10 mouse cellular contexts compared by ENCODE assay signal in the genomic region with DNA sequence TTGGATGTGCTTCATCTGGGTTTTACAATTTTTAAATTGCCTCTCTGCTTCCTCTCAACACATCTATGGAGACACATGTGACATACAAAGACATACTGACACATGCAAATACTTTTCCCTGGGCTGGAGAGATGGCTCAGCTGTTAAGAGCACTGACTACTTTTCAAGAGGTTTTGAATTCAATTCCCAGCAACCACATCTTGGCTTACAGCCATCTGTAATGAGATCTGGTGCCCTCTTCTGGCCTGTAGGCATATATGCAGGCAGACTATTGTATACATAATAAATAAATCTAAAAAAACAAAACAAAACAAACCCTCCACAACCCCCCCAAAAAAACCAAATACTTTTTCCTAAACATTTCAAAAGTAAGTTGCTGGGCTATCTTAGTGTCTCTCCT.
DNase-seq lines count a peak whose midpoint lies in the region; ATAC-seq and TF ChIP-seq lines count a peak whose summit lies in the region.
"Had no signal": no experiment of that assay in that cellular context is flagged by ENCODE, and none has a peak within 500 bp of the region (broad histone marks: within the 10 kb centered on the region; RNA-seq: fewer than 3 reads in every experiment).

No protein-coding gene starts in this region.

- H3K27me3 ChIP-seq in intestine, postnatal 0 days (replicated peaks; ENCODE audit: control insufficient read depth, insufficient read depth, low read length) = no peaks in the 10 kb centered on the region
- H3K27me3 ChIP-seq in intestine, embryonic 16.5 days (replicated peaks; ENCODE audit: control insufficient read depth, insufficient read depth, low read length) = no peaks in the 10 kb centered on the region
- H3K27me3 ChIP-seq in CH12.LX (replicated peaks) = no peaks in the 10 kb centered on the region
- H3K27me3 ChIP-seq in lung, postnatal 0 days (replicated peaks; ENCODE audit: insufficient read depth, low read length) = no peaks in the 10 kb centered on the region
- H3K27me3 ChIP-seq: heart, embryonic 15.5 days; neural tube, embryonic 12.5 days had no signal

- peak; percentile 71 for TF ChIP-seq CTCF in intestine, postnatal 0 days (IDR thresholded peaks at IDR 0.05; ENCODE audit: low read depth)
- peak; percentile 42 to 66; a peak in 3 of 4 replicates for TF ChIP-seq CTCF in CH12.LX (conservative IDR thresholded peaks at IDR 0.05 in 1 of 2, IDR thresholded peaks at IDR 0.05 in 1 of 2; ENCODE audit: low read depth in 2 of 2, low read length in 2 of 2)
- peak; percentile 66 for TF ChIP-seq CTCF in lung, postnatal 0 days (IDR thresholded peaks at IDR 0.05)

- no peaks in the 10 kb centered on the region for H3K9me3 ChIP-seq in intestine, postnatal 0 days (ENCODE audit: control insufficient read depth)
- H3K9me3 ChIP-seq in intestine, embryonic 16.5 days (ENCODE audit: control insufficient read depth, low read length) = no peaks in the 10 kb centered on the region
- H3K9me3 ChIP-seq in CH12.LX (replicated peaks; ENCODE audit: low read length) = no peaks in the 10 kb centered on the region
- no peaks in the 10 kb centered on the region for H3K9me3 ChIP-seq in lung, postnatal 0 days (ENCODE audit: low read length)
- H3K9me3 ChIP-seq: heart, embryonic 15.5 days; neural tube, embryonic 12.5 days had no signal

- in situ Hi-C loops in CH12.LX (cut with MboI; ENCODE audit: low pct_ligation_motif_present, low pct_unique_long_range_greater_than_20kb, low sequenced_read_pairs) = loop anchor here (25.0 kb wide), 1 partner anchor 452 kb away; a partner anchor contains a TSS

- no peaks in the 10 kb centered on the region for H3K4me1 ChIP-seq in intestine, postnatal 0 days (replicated peaks; ENCODE audit: control insufficient read depth, insufficient read depth, low read length)
- no peaks in the 10 kb centered on the region for H3K4me1 ChIP-seq in intestine, embryonic 16.5 days (ENCODE audit: control insufficient read depth, insufficient read depth, low read length)
- peaks cover 0 to 8% of the 10 kb centered on the region in 2 experiments; a peak in 2 of 4 replicates for H3K4me1 ChIP-seq in CH12.LX (ENCODE audit: control insufficient read depth in 1 of 2, insufficient read depth in 2 of 2)
- no peaks in the 10 kb centered on the region for H3K4me1 ChIP-seq in lung, postnatal 0 days (ENCODE audit: insufficient read depth, low read depth, low read length)
- H3K4me1 ChIP-seq: neural tube, embryonic 12.5 days had no signal

- TF ChIP-seq POLR2A in CH12.LX (IDR thresholded peaks at IDR 0.05; ENCODE audit: low read depth, low read length) = no peak

- H3K79me2 ChIP-seq in CH12.LX (replicated peaks; ENCODE audit: control insufficient read depth, extremely low read depth, insufficient read depth, poor library complexity, severe bottlenecking) = no peaks in the 10 kb centered on the region

- dilution Hi-C loops in CH12.LX (cut with MboI; ENCODE audit: extremely low pct_ligation_motif_present, extremely low pct_unique_long_range_greater_than_20kb, low sequenced_read_pairs) = no loop called here

- TF ChIP-seq EP300 in CH12.LX (IDR thresholded peaks at IDR 0.05; ENCODE audit: low read length) = no peak
- no peak for TF ChIP-seq EP300 in lung, postnatal 0 days (IDR thresholded peaks at IDR 0.05)

- H3K36me3 ChIP-seq in intestine, postnatal 0 days (ENCODE audit: control insufficient read depth, insufficient read depth) = peaks cover 12% of the 10 kb centered on the region; the same call in 1 of the 2 replicates
- H3K36me3 ChIP-seq in intestine, embryonic 16.5 days (ENCODE audit: control insufficient read depth, insufficient read depth, low read length) = no peaks in the 10 kb centered on the region; the same call in 1 of the 2 replicates
- H3K36me3 ChIP-seq in CH12.LX (replicated peaks in 1 of 2; ENCODE audit: control insufficient read depth in 1 of 2, insufficient read depth in 1 of 2, low read length in 1 of 2) = peaks cover 0 to 11% of the 10 kb centered on the region in 2 experiments
- H3K36me3 ChIP-seq in lung, postnatal 0 days (ENCODE audit: insufficient read depth, low read length) = 0 out of 2 replicates have a peak, but pooled peaks cover 6% of the 10 kb centered on the region
- H3K36me3 ChIP-seq: heart, embryonic 15.5 days; neural tube, embryonic 12.5 days had no signal

- peak; percentile 55 for TF ChIP-seq RAD21 in CH12.LX (IDR thresholded peaks at IDR 0.05; ENCODE audit: low read depth, low read length)

- H3K27ac ChIP-seq in intestine, postnatal 0 days (ENCODE audit: low read depth, low read length) = no peak overlapping the region
- H3K27ac ChIP-seq in intestine, embryonic 16.5 days (ENCODE audit: low read length) = no peak overlapping the region
- H3K27ac ChIP-seq in CH12.LX (ENCODE audit: insufficient read depth, low read depth) = no peak overlapping the region
- no peak overlapping the region for H3K27ac ChIP-seq in lung, postnatal 0 days (ENCODE audit: low read length)
- H3K27ac ChIP-seq: heart, embryonic 15.5 days; neural tube, embryonic 12.5 days had no signal

- DNase-seq in cerebellum, adult 18-20 months = peak; percentile 33 to 49
- DNase-seq in cerebellum, adult 11 months = no peak
- no peak for DNase-seq in CH12.LX (ENCODE audit: extremely low read depth)
- peak; percentile 45 for DNase-seq in lung, postnatal 0 days (ENCODE audit: low spot score)
- DNase-seq in left cerebral cortex, adult 8-10 months (ENCODE audit: low spot score in 2 of 2) = no peak
- DNase-seq in layer of hippocampus, postnatal 25 days (ENCODE audit: extremely low spot score in 1 of 2, low spot score in 1 of 2) = no peak

- no peak overlapping the region for H3K4me2 ChIP-seq in intestine, postnatal 0 days (replicated peaks; ENCODE audit: low read depth)
- H3K4me2 ChIP-seq in intestine, embryonic 16.5 days (ENCODE audit: low read depth, low read length) = no peak overlapping the region
- no peak overlapping the region for H3K4me2 ChIP-seq in CH12.LX (ENCODE audit: insufficient read depth, low read depth, poor library complexity, severe bottlenecking)
- no peak overlapping the region for H3K4me2 ChIP-seq in lung, postnatal 0 days (replicated peaks; ENCODE audit: low read depth, low read length)
- H3K4me2 ChIP-seq: heart, embryonic 15.5 days; neural tube, embryonic 12.5 days had no signal

- no peak overlapping the region for H3K4me3 ChIP-seq in intestine, postnatal 0 days (ENCODE audit: low read depth, low read length)
- H3K4me3 ChIP-seq in intestine, embryonic 16.5 days (ENCODE audit: low read length) = no peak overlapping the region
- no peak overlapping the region for H3K4me3 ChIP-seq in CH12.LX (replicated peaks in 1 of 3; ENCODE audit: low read depth in 2 of 3, low read length in 2 of 3, poor library complexity in 1 of 3)
- no peak overlapping the region for H3K4me3 ChIP-seq in lung, postnatal 0 days (ENCODE audit: low read depth, low read length)
- H3K4me3 ChIP-seq: heart, embryonic 15.5 days; neural tube, embryonic 12.5 days had no signal

- ATAC-seq in intestine, postnatal 0 days = no peak
- no peak for ATAC-seq in intestine, embryonic 16.5 days
- no peak for ATAC-seq in lung, postnatal 0 days

- H3K9ac ChIP-seq in intestine, postnatal 0 days (ENCODE audit: low read depth, low read length) = no peak overlapping the region
- H3K9ac ChIP-seq in intestine, embryonic 16.5 days (ENCODE audit: low read depth, low read length) = no peak overlapping the region
- H3K9ac ChIP-seq in CH12.LX (ENCODE audit: insufficient read depth, low read depth) = no peak overlapping the region
- no peak overlapping the region for H3K9ac ChIP-seq in lung, postnatal 0 days (replicated peaks; ENCODE audit: low read depth)
- H3K9ac ChIP-seq: heart, embryonic 15.5 days; neural tube, embryonic 12.5 days had no signal

TF ChIP-seq in CH12.LX, 34 proteins besides CTCF, POLR2A, EP300 and RAD21:
- TF ChIP-seq SMC3 (IDR thresholded peaks at IDR 0.05; ENCODE audit: low read depth, low read length) (peak; percentile 50), NRF1 (IDR thresholded peaks at IDR 0.05; ENCODE audit: low read depth, low read length) (no peak)

Comparison
In these comparisons a context has a peak if more than half of its experiments do, and no peak if none do; other contexts are left out.
1. DNase-seq: peak in cerebellum, adult 18-20 months (2 of 2) and lung, postnatal 0 days (single experiment); none in cerebellum, adult 11 months (single experiment), CH12.LX (single experiment), left cerebral cortex, adult 8-10 months (0 of 2) and layer of hippocampus, postnatal 25 days (0 of 2).
2. Peak in every context shown above with its lines, with median percentiles within 50 percentile points of each other: CTCF ChIP-seq.